Mouse (Mus musculus) spleen, adult 2 months (tissue): ENCODE results near the gene Ankrd34b. TPM values are rescaled to one million over a fixed set of nuclear protein-coding genes. Genes with fewer than 3 reads are reported as not detected.
A peak's percentile ranks its signal among the peaks of the same experiment; 100 is the strongest.

Experiments
- DNase-seq, 2 experiments: peaks; one replicate each; pipeline versions ENCODE4 v3.0.0 to v3.0.0-alpha.2; 2012 to 2021; ENCODE audit warnings: low spot score in 2 of 2, low read depth in 1 of 2
- H3K27ac ChIP-seq: fragments of 200-500 bp; 2 replicates; pipeline ENCODE4 v1.5.1; 2012; ENCODE audit warnings: low read length, inconsistent platforms; ENCODE audit not compliant: insufficient read depth
- H3K27me3 ChIP-seq: fragments of 200-500 bp; 2 replicates; pipeline ENCODE4 v1.6.1; 2012; ENCODE audit warnings: mild to moderate bottlenecking, moderate library complexity, low read length, inconsistent platforms; ENCODE audit not compliant: control insufficient read depth, insufficient read depth
- H3K36me3 ChIP-seq: fragments of 200-500 bp; 2 replicates; pipeline ENCODE4 v1.6.1; 2012; ENCODE audit warnings: mild to moderate bottlenecking, low read length, inconsistent platforms; ENCODE audit not compliant: control insufficient read depth, insufficient read depth
- H3K4me1 ChIP-seq: fragments of 200-500 bp; 2 replicates; pipeline ENCODE4 v1.6.1; 2011; ENCODE audit warnings: inconsistent platforms; ENCODE audit not compliant: control insufficient read depth, insufficient read depth, insufficient read length
- H3K4me3 ChIP-seq: fragments of 200-500 bp; 2 replicates; pipeline ENCODE4 v1.5.1; 2011; ENCODE audit warnings: mild to moderate bottlenecking, inconsistent platforms; ENCODE audit not compliant: insufficient read depth, insufficient read length; ENCODE audit errors: extremely low read depth
- CTCF ChIP-seq: fragments of 200-500 bp; IDR thresholded peaks from 2 replicates; pipeline ENCODE4 v1.5.1; 2011; ENCODE audit warnings: mild to moderate bottlenecking, inconsistent platforms; ENCODE audit not compliant: insufficient read depth, insufficient read length, insufficient replicate concordance; ENCODE audit errors: extremely low read depth
- POLR2A ChIP-seq: fragments of 200-500 bp; IDR thresholded peaks from 2 replicates; pipeline ENCODE4 v1.6.1; 2011; ENCODE audit warnings: low read depth, low read length, inconsistent platforms
- WGBS: fragments of 180-500 bp; shearing (Covaris S2); methylation state at CpG from one replicate; pipeline ENCODE4 v1.1.7; 2018; 5-methylcytosine and 5-hydroxymethylcytosine counted together
- polyA plus RNA-seq: library from polyadenylated mRNA; depleted of rRNA; stranded (reverse); fragments of >200 nt; gene quantifications from 2 replicates; pipeline ENCODE4 v1.2.3, GENCODE M21; 2012

Ankrd34b gene
- polyA plus RNA-seq, 1 experiment, result not detected

GRCm38 (mm10) chr13:92446872-92447271 is 21.2 kb downstream of the Ankrd34b start:
- H3K4me3 ChIP-seq, result no peak overlapping the region
- no peaks in the 10 kb centered on the region for H3K36me3 ChIP-seq
- no peak for TF ChIP-seq CTCF
- TF ChIP-seq POLR2A, result no peak
- no peaks in the 10 kb centered on the region for H3K4me1 ChIP-seq
- H3K27ac ChIP-seq, result no peak overlapping the region
- no peaks in the 10 kb centered on the region for H3K27me3 ChIP-seq
- 93% methylated on average over 7 of the region's 7 CpGs for WGBS
- no peak for DNase-seq

- no peak overlapping the region for H3K4me3 ChIP-seq
- no peak for TF ChIP-seq CTCF
- 0 out of 2 replicates have a peak, but pooled peaks cover 2% of the 10 kb centered on the region for H3K36me3 ChIP-seq
- H3K27me3 ChIP-seq, result no peaks in the 10 kb centered on the region
- WGBS, result 90% methylated on average over 3 of the region's 3 CpGs
- H3K27ac ChIP-seq, result no peak overlapping the region
- no peak for DNase-seq
- no peaks in the 10 kb centered on the region for H3K4me1 ChIP-seq
These were observed 39.0 kb downstream of the Ankrd34b start for GRCm38 (mm10) chr13:92464698-92465097.

GRCm38 (mm10) chr13:92467891-92468290 is 42.2 kb downstream of the Ankrd34b start:
- DNase-seq, result no peak
- H3K4me3 ChIP-seq, result no peak overlapping the region
- H3K4me1 ChIP-seq, result no peaks in the 10 kb centered on the region
- no peak for TF ChIP-seq CTCF
- TF ChIP-seq POLR2A, result no peak
- no peak overlapping the region for H3K27ac ChIP-seq
- H3K36me3 ChIP-seq, result 0 out of 2 replicates have a peak, but pooled peaks cover 2% of the 10 kb centered on the region
- no peaks in the 10 kb centered on the region for H3K27me3 ChIP-seq
- WGBS, result 91% methylated on average over 9 of the region's 9 CpGs

- Histone ChIP-seq H3K4me3 (no peak overlapping the region), H3K4me1 (no peaks in the 10 kb centered on the region), H3K27ac (no peak overlapping the region), H3K27me3 (no peaks in the 10 kb centered on the region), H3K36me3 (no peaks in the 10 kb centered on the region)
- TF ChIP-seq POLR2A (no peak), CTCF (no peak)
- 92% methylated on average over 2 of the region's 2 CpGs for WGBS
- no peak for DNase-seq
These were observed 43.7 kb downstream of the Ankrd34b start for GRCm38 (mm10) chr13:92469381-92469780.

GRCm38 (mm10) chr13:92470151-92470550 is 44.5 kb downstream of the Ankrd34b start:
- DNase-seq, result no peak
- Histone ChIP-seq H3K36me3 (no peaks in the 10 kb centered on the region), H3K4me3 (no peak overlapping the region), H3K27me3 (no peaks in the 10 kb centered on the region), H3K4me1 (no peaks in the 10 kb centered on the region), H3K27ac (no peak overlapping the region)
- TF ChIP-seq POLR2A, result no peak
- TF ChIP-seq CTCF, result no peak
- WGBS, result 86% methylated on average over 2 of the region's 2 CpGs

GRCm38 (mm10) chr13:92483348-92483747 is 57.7 kb downstream of the Ankrd34b start:
- Histone ChIP-seq H3K27ac (no peak overlapping the region), H3K27me3 (no peaks in the 10 kb centered on the region), H3K36me3 (no peaks in the 10 kb centered on the region; the same call in 1 of the 2 replicates), H3K4me1 (no peaks in the 10 kb centered on the region), H3K4me3 (peak overlapping the region; percentile 56; the same call in 1 of the 2 replicates)
- TF ChIP-seq CTCF, result peak; percentile 37; the same call in 1 of the 2 replicates
- no peak for TF ChIP-seq POLR2A
- DNase-seq, result peak; percentile 53 to 67
- WGBS, result 3% methylated on average over 3 of the region's 3 CpGs

- H3K27me3 ChIP-seq, result no peaks in the 10 kb centered on the region
- no peaks in the 10 kb centered on the region for H3K4me1 ChIP-seq
- WGBS, result 1% methylated on average over 19 of the region's 19 CpGs
- H3K36me3 ChIP-seq, result no peaks in the 10 kb centered on the region; the same call in 1 of the 2 replicates
- H3K27ac ChIP-seq, result peak within 1 kb of the TSS; percentile 75
- peak; percentile 94 to 96 for DNase-seq
- H3K4me3 ChIP-seq, result peak within 1 kb of the TSS; percentile 56
- peak; percentile 48; the same call in 1 of the 2 replicates for TF ChIP-seq POLR2A
- no peak for TF ChIP-seq CTCF
These were observed 58.3 kb downstream of the Ankrd34b start, which contains the start of gene Fam151b for GRCm38 (mm10) chr13:92483852-92484463. Fam151b (minus strand) TSS chr13:92484015.
